Mouse (Mus musculus) embryonic facial prominence, embryonic 14.5 days (tissue): ENCODE data around the gene Smim13. TPM values are rescaled to one million over a fixed set of nuclear protein-coding genes. Genes with fewer than 3 reads are reported as not detected.
"Not testable (repeated sequence)": the region's sequence is repeated elsewhere in the genome, so short reads cannot be mapped to it uniquely, and the experiment has no call there.

Experiments used
- ATAC-seq: fragments of 200-750 bp; cut with Nextera tagmentation; 2 replicates; pipeline ENCODE4 v1.8.0; 2017; ENCODE audit warnings: low read depth, moderate number of reproducible peaks, moderate TSS enrichment
- DNase-seq: peaks from one replicate; pipeline ENCODE4 v3.0.0-alpha.2; 2015; ENCODE audit warnings: low spot score
- H3K27ac ChIP-seq: fragments of 300-500 bp; sonication (generic); replicated peaks from 2 replicates; pipeline ENCODE4 v1.5.1; 2014; ENCODE audit warnings: low read depth, mild to moderate bottlenecking, low read length, moderate library complexity
- H3K27me3 ChIP-seq: fragments of 300-500 bp; sonication (generic); replicated peaks from 2 replicates; pipeline ENCODE4 v1.6.1; 2014; ENCODE audit warnings: low read length; ENCODE audit not compliant: control insufficient read depth, insufficient read depth
- H3K36me3 ChIP-seq: fragments of 300-500 bp; sonication (generic); 2 replicates; pipeline ENCODE4 v1.6.1; 2014; ENCODE audit warnings: low read length, mixed read lengths; ENCODE audit not compliant: control insufficient read depth, insufficient read depth
- H3K4me1 ChIP-seq: fragments of 300-500 bp; sonication (generic); 2 replicates; pipeline ENCODE4 v1.6.1; 2014; ENCODE audit warnings: antibody characterized with exemption, low read length; ENCODE audit not compliant: control insufficient read depth, insufficient read depth
- H3K4me2 ChIP-seq: fragments of 300-500 bp; sonication (generic); 2 replicates; pipeline ENCODE4 v1.6.1; 2014; ENCODE audit warnings: low read depth, mild to moderate bottlenecking, low read length, moderate library complexity, mixed read lengths
- H3K4me3 ChIP-seq: fragments of 300-500 bp; sonication (generic); 2 replicates; pipeline ENCODE4 v1.5.1; 2014; ENCODE audit warnings: low read depth, mild to moderate bottlenecking, low read length
- H3K9ac ChIP-seq: fragments of 300-500 bp; sonication (generic); 2 replicates; pipeline ENCODE4 v1.6.1; 2014; ENCODE audit warnings: low read depth, mild to moderate bottlenecking, low read length, moderate library complexity, mixed read lengths
- H3K9me3 ChIP-seq: fragments of 300-500 bp; sonication (generic); 2 replicates; pipeline ENCODE4 v1.6.1; 2016; ENCODE audit warnings: low read length; ENCODE audit not compliant: control insufficient read depth
- WGBS: fragments of 180-500 bp; shearing (Covaris S2); extraction: QIAGEN DNeasy Blood & Tissue Kit; methylation state at CpG from one replicate; pipeline ENCODE4 v1.1.7; 2014; 5-methylcytosine and 5-hydroxymethylcytosine counted together
- polyA plus RNA-seq: library from polyadenylated mRNA; unstranded; fragments of >200 nt; fragmentation: Nextera tagmentation; extraction: Ambion mirVana; gene quantifications from 2 replicates; pipeline ENCODE4 v1.2.1, GENCODE M21; 2014

Smim13 gene
- polyA plus RNA-seq, 1 experiment from 2014 or later, result 19.8 TPM

DNA sequence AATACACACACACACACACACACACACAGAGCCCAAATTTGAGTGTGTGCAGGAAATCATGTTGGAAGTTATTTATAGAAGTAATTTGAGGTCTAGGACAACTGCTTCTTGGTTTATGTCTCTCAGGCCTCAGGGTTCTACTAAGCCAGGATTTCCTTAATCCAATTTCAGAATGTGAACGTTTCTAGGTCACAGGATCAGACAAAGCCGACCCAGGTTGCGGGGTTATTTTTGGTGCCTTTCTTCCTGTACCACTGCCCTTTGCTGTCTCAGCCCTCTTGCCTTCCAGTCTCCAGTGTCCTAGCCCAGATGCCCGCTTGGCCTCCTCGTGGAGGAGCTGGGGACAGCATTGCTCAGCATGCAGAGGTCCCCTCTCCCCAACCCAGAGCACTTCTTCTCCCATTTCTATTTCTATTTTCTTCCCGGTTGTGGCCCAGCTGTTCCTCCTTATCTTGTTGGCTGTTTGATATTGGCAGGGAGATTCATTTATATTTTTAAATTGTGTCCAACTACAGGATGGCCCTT, 5.3 kb upstream of the Smim13 start:
- no peak; the same call in 1 of the 2 replicates for ATAC-seq
- Histone ChIP-seq H3K27me3 (no peaks in the 10 kb centered on the region), H3K9ac (no peak overlapping the region), H3K9me3 (no peaks in the 10 kb centered on the region), H3K27ac (no peak overlapping the region), H3K4me2 (no peak overlapping the region), H3K4me3 (no peak overlapping the region), H3K36me3 (no peaks in the 10 kb centered on the region), H3K4me1 (no peaks in the 10 kb centered on the region)
- no peak for DNase-seq
- 50% methylated on average over 6 of the region's 6 CpGs for WGBS

DNA sequence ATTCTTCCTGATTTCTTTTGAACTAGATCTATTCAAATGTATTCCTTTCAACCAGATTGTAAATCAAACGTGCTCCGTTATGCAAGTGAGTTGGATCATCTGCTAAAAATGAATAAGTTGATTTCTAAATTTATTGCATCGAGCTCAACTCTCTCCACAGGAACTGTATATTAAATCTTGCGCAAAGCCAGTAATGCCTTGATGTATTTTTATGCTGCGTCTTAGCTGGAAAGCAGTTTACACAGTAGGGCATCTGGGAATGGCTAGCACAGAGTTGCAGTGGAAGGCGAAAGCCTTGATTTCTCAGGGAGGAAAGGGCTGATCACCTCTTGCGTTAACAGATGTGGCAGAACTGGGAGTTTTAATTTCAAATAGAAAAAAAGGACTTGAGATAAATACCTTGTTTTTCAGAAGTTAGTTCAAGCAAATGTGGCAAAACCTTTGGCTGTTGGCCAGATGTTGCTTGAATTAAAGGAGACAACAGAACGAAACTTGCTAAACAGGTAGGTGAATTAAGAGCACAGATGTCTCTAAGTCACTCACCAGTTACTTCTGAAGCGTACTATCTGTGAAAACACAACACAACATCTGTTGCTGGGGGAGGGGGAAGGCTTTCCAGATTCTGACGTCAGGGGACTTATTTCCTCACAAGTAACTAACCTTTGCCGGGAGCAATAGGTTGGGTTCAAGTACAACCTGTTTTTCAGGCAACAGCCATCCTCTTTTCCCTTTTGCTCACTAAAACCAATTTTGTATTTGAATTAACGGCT, 708 bp upstream of the Smim13 start:
- Histone ChIP-seq H3K4me2 (peak overlapping the region; percentile 74), H3K36me3 (no peaks in the 10 kb centered on the region), H3K27ac (peak overlapping the region; percentile 88), H3K27me3 (no peaks in the 10 kb centered on the region), H3K9me3 (no peaks in the 10 kb centered on the region), H3K4me3 (peak overlapping the region; percentile 78), H3K4me1 (no peaks in the 10 kb centered on the region), H3K9ac (peak overlapping the region; percentile 89)
- 38% methylated on average over 12 of the region's 12 CpGs for WGBS
- peak; percentile 11; the same call in 1 of the 2 replicates for ATAC-seq
- DNase-seq, result peak; percentile 81

DNA sequence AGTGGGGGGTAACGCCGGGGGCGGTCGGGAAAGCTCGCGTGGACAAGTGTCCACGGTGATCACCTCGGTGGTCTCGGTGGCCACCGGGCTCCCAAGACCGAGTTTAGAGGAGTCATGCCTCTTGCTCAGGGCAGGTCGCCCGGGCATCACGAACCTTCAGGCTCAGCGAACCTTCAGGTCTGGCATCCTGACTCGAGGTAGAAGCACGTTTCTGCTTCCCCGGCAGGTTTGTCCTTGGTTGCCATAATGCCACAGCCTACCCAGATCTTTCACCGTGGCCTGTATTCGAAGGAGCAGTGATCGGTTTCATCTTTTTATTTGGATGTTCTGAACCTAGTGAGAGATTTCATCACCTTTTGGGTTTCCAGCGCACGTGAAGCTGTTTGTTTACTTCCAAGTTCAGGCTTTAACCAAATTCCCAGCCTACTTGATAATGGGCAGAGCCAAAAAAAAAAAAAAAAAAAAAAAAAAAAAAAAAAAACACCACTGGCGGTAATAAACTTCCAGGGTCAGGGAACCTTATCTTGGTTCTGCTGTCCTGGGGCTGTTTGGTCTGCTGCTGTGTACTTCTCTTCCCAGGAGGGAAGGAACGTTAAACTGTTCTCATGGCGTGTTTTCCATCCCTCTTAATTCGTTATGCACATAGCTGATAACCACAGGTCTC, 806 bp downstream of the Smim13 start:
- Histone ChIP-seq H3K27me3 (no peaks in the 10 kb centered on the region), H3K4me2 (peak overlapping the region; percentile 74), H3K9ac (peak overlapping the region; percentile 89), H3K4me1 (no peaks in the 10 kb centered on the region), H3K9me3 (no peaks in the 10 kb centered on the region), H3K4me3 (peak overlapping the region; percentile 78), H3K27ac (peak overlapping the region; percentile 88), H3K36me3 (no peaks in the 10 kb centered on the region; the same call in 1 of the 2 replicates)
- DNase-seq (peak; percentile 24), ATAC-seq (no peak)
- WGBS, result 1% methylated on average over 24 of the region's 27 CpGs

DNA sequence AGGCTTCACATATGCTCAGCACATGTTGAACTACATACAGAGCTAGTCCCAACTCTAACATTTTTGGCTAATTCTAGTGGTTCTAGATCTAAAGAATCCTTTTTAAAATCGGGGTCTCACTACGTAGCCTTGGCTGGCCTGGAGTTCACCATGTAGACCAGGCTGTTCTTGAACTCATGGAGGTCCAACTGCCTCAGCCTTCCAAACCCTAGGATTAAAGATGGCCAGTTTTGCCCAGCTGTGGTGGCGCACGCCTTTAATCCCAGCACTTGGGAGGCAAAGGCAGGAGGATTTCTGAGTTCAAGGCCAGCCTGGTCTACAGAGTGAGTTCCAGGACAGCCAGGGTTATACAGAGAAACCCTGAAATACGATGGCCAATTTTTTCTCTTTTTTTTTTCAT, 1.6 kb downstream of the Smim13 start:
- not testable (repeated sequence) for DNase-seq, H3K9ac ChIP-seq, H3K27me3 ChIP-seq, ATAC-seq, H3K36me3 ChIP-seq, H3K27ac ChIP-seq, H3K9me3 ChIP-seq, H3K4me1 ChIP-seq
- Histone ChIP-seq H3K4me3 (peak overlapping the region; percentile 78; the same call in 1 of the 2 replicates), H3K4me2 (peak overlapping the region; percentile 74; the same call in 1 of the 2 replicates)
- 78% methylated on average over 5 of the region's 5 CpGs for WGBS

DNA sequence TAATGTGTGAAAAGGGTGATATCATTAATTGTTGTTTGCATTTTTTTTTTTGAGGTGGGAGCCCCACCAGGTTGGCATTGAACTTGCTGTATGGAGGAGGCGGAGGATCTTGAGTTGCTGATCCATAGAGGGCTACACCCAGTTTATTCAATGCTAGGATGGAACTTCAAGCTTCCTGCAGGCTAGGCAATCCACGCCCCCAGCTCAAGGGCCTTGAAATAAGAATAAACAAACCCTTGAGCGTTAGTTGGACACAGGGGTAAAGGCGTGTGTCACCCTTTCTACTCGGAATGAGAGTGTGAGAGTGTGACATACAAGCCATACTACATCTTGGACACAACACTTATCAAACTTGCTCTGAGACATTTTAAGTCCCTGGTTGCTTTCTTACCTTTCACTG, 2.0 kb downstream of the Smim13 start:
- ATAC-seq (no peak), DNase-seq (no peak)
- Histone ChIP-seq H3K9ac (no peak overlapping the region), H3K36me3 (no peaks in the 10 kb centered on the region; the same call in 1 of the 2 replicates), H3K9me3 (no peaks in the 10 kb centered on the region), H3K27me3 (no peaks in the 10 kb centered on the region), H3K4me1 (no peaks in the 10 kb centered on the region), H3K27ac (no peak overlapping the region), H3K4me3 (no peak overlapping the region; the same call in 1 of the 2 replicates), H3K4me2 (no peak overlapping the region)
- 65% methylated on average over 5 of the region's 5 CpGs for WGBS

DNA sequence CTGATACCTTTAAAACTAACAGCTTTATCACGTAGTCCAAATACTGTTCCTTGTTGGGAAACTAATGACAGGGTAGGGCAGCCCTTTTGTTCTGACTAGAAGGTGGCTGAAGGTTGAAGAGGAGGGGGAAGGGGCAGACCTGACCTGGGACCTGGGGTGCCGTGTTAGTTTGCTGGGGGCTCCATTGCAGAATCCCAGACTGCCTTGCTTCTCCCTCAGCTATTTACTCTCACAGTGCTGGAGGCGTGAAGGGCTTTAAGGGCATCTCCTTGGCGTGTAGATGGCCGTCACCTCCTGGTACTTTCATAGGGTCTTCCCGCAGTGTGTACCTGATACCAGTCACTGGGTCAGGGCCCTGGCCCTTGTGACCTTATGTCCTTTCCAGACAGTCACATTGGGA, 2.5 kb downstream of the Smim13 start:
- no peaks in the 10 kb centered on the region for H3K4me1 ChIP-seq
- ATAC-seq, result no peak
- no peak overlapping the region for H3K4me3 ChIP-seq
- H3K36me3 ChIP-seq, result no peaks in the 10 kb centered on the region; the same call in 1 of the 2 replicates
- no peak overlapping the region for H3K9ac ChIP-seq
- 78% methylated on average over 6 of the region's 6 CpGs for WGBS
- H3K4me2 ChIP-seq, result no peak overlapping the region
- DNase-seq, result no peak
- no peaks in the 10 kb centered on the region for H3K9me3 ChIP-seq
- no peak overlapping the region for H3K27ac ChIP-seq
- no peaks in the 10 kb centered on the region for H3K27me3 ChIP-seq

DNA sequence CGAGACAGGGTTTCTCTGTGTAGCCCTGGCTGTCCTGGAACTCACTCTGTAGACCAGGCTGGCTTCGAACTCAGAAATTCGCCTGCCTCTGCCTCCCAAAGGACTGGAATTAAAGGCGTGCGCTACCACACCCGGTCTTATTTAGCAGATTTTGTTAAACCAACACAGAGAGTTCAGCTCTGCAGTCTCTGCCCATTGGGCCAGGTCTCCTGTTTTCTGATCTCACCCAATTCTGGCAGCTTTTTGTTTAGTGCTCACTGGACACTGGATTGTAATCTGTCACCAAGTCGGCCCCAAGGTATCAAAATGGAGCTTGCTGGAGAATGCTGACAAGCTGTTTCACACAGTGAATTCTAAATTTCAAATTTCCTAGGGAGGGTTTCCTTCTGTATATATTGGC, 3.1 kb downstream of the Smim13 start:
- WGBS, result 88% methylated on average over 7 of the region's 7 CpGs
- DNase-seq (no peak), ATAC-seq (no peak)

DNA sequence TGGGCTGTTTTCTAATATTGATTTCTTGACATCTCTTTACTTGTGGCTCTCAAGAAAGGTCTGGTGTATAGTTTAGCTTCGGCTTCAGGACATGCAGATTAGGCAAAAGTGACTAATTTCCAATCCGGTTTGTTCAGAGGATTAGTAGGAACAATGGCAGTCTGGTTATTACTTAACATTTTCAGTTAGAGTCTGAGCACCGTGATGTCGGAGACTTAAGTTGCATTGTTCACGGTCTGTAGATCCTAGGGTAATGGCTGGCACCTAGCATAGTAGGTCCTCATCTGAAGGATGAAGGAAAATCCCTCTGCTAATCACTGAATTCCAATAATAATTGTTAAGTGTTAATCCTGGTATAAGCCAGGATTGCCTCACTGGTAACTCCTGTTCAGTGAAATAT, 6.5 kb downstream of the Smim13 start:
- ATAC-seq (no peak), DNase-seq (no peak)
- H3K27me3 ChIP-seq, result no peaks in the 10 kb centered on the region
- H3K9me3 ChIP-seq, result no peaks in the 10 kb centered on the region
- no peak overlapping the region for H3K4me3 ChIP-seq
- H3K9ac ChIP-seq, result no peak overlapping the region
- H3K36me3 ChIP-seq, result no peaks in the 10 kb centered on the region; the same call in 1 of the 2 replicates
- H3K4me2 ChIP-seq, result no peak overlapping the region
- no peaks in the 10 kb centered on the region for H3K4me1 ChIP-seq
- no peak overlapping the region for H3K27ac ChIP-seq
- 90% methylated on average over 5 of the region's 5 CpGs for WGBS

More for the DNA sequence above, 3.1 kb downstream of the Smim13 start:
- H3K36me3 ChIP-seq, result no peaks in the 10 kb centered on the region; the same call in 1 of the 2 replicates
- H3K4me1 ChIP-seq, result no peaks in the 10 kb centered on the region
- H3K4me3 ChIP-seq, result no peak overlapping the region
- no peaks in the 10 kb centered on the region for H3K9me3 ChIP-seq
- H3K9ac ChIP-seq, result no peak overlapping the region
- no peak overlapping the region for H3K27ac ChIP-seq
- no peaks in the 10 kb centered on the region for H3K27me3 ChIP-seq
- H3K4me2 ChIP-seq, result no peak overlapping the region
